Mouse (Mus musculus) bone marrow, adult 2 months (tissue): Measurements from ENCODE around the gene BC107364.

ENCODE experiments used
- CTCF ChIP-seq: fragments of 200-500 bp; IDR thresholded peaks from 2 replicates; pipeline ENCODE4 v1.5.1; 2011; ENCODE audit warnings: low read length, control low read depth; ENCODE audit not compliant: control insufficient read depth, insufficient read depth
- POLR2A ChIP-seq: fragments of 200-500 bp; IDR thresholded peaks from 2 replicates; pipeline ENCODE4 v1.6.1; 2011; ENCODE audit warnings: low read depth, mild to moderate bottlenecking, control low read depth, low read length, borderline replicate concordance; ENCODE audit not compliant: control insufficient read depth

- TF ChIP-seq CTCF (no peak), POLR2A (no peak)
Measured at GRCm38 (mm10) chr3:96467641-96468040, 15.5 kb upstream of the BC107364 start.
